Mouse (Mus musculus) ES-E14 (cell line): ENCODE results near the gene Cpne8. TPM values are rescaled to one million over a fixed set of nuclear protein-coding genes. Genes with fewer than 3 reads are reported as not detected.

Experiments
- DNase-seq: peaks from one replicate; pipeline ENCODE4 v3.0.0-alpha.2; 2013; ENCODE audit warnings: low read depth, low spot score
- H3K27ac ChIP-seq: 2 replicates; pipeline ENCODE4 v1.5.1; 2012; ENCODE audit warnings: low read depth, mild to moderate bottlenecking, low read length, moderate library complexity, mixed read lengths; ENCODE audit not compliant: poor library complexity, insufficient read depth, severe bottlenecking
- H3K36me3 ChIP-seq: 2 replicates; pipeline ENCODE4 v1.6.1; 2012; ENCODE audit warnings: mild to moderate bottlenecking, low read length, moderate library complexity, mixed read lengths; ENCODE audit not compliant: control insufficient read depth, poor library complexity, insufficient read depth, severe bottlenecking
- H3K4me1 ChIP-seq, 2 experiments: fragments of 150-350 bp in 1 of 2; sonication (generic) in 1 of 2; 2 replicates each; pipeline ENCODE4 v1.6.1; 2012; ENCODE audit warnings: low read length in 2 of 2, mild to moderate bottlenecking in 1 of 2, mixed read lengths in 1 of 2; ENCODE audit not compliant: control insufficient read depth in 2 of 2, insufficient read depth in 2 of 2, poor library complexity in 1 of 2
- H3K4me3 ChIP-seq, 2 experiments: fragments of 150-350 bp in 1 of 2; sonication (generic) in 1 of 2; 2 replicates each; pipeline ENCODE4 v1.5.1; 2012; ENCODE audit warnings: low read length in 2 of 2, low read depth in 1 of 2, mild to moderate bottlenecking in 1 of 2, mixed read lengths in 1 of 2; ENCODE audit not compliant: insufficient read depth in 1 of 2, poor library complexity in 1 of 2, severe bottlenecking in 1 of 2
- H3K9ac ChIP-seq: 2 replicates; pipeline ENCODE4 v1.6.1; 2012; ENCODE audit warnings: low read depth, mild to moderate bottlenecking, low read length, mixed read lengths; ENCODE audit not compliant: poor library complexity, insufficient read depth, severe bottlenecking
- H3K9me3 ChIP-seq: fragments of 150-350 bp; sonication (generic); 2 replicates; pipeline ENCODE4 v1.6.1; 2012; ENCODE audit warnings: low read depth, mild to moderate bottlenecking, low read length; ENCODE audit not compliant: control insufficient read depth, insufficient read depth
- CHD2 ChIP-seq: IDR thresholded peaks from 2 replicates; pipeline ENCODE4 v1.6.1; 2014; ENCODE audit warnings: mild to moderate bottlenecking, low read depth, low read length, inconsistent platforms
- HCFC1 ChIP-seq: IDR thresholded peaks from 2 replicates; pipeline ENCODE4 v1.6.1; 2012; ENCODE audit warnings: low read length, inconsistent platforms, borderline replicate concordance; ENCODE audit not compliant: insufficient read depth
- MAFK ChIP-seq: IDR thresholded peaks from 2 replicates; pipeline ENCODE4 v1.6.1; 2014; ENCODE audit warnings: mild to moderate bottlenecking, low read depth, low read length, inconsistent platforms; ENCODE audit not compliant: insufficient read depth
- ZC3H11A ChIP-seq: IDR thresholded peaks from 2 replicates; pipeline ENCODE4 v1.6.1; 2012; ENCODE audit warnings: low read depth, mild to moderate bottlenecking, inconsistent platforms, low read length, borderline replicate concordance
- ZNF384 ChIP-seq: IDR thresholded peaks from 2 replicates; pipeline ENCODE4 v1.6.1; 2012; ENCODE audit warnings: low read depth, low read length, inconsistent platforms
- in situ Hi-C, 2 experiments: fragments of 600-800 bp; cut with MboI; formaldehyde crosslinking; loops; one replicate each; pipeline ENCODE4 v1.15.1; 2025; ENCODE audit warnings: low sequenced_read_pairs in 2 of 2, inconsistent platforms in 1 of 2; ENCODE audit not compliant: unreplicated experiment in 2 of 2
- total RNA-seq: library from RNA; depleted of rRNA; stranded (reverse); fragments of 300-350 nt; gene quantifications from 2 replicates; pipeline ENCODE4 v1.2.3, GENCODE M21; 2012

Gene Cpne8
- total RNA-seq, 1 experiment, result 6.8 TPM

DNA sequence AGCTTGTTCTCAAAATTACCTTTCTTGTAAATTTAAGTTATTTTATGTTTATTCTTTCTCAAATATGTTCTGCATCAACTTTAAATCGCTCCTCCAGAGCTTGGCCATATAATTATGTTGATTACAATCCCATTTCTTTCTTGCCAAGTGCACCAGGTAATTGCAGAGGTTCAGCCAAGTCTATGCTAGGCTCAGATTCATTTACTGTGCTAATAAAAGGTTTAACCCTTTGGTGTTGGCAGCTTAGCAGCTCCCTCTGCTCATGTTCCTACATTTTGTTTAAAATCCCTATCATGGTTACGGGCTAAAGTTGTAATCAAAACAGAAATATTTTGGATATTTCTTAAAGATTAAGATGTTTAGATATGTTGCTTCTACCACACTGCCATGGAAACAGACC, 216.0 kb downstream of the Cpne8 start:
- DNase-seq, result no peak
- Histone ChIP-seq H3K4me1 (no peaks in the 10 kb centered on the region), H3K9me3 (no peaks in the 10 kb centered on the region), H3K4me3 (no peak overlapping the region), H3K27ac (no peak overlapping the region), H3K9ac (no peak overlapping the region), H3K36me3 (no peaks in the 10 kb centered on the region)
- TF ChIP-seq ZNF384 (no peak), HCFC1 (no peak), CHD2 (no peak), ZC3H11A (no peak), MAFK (no peak)
- in situ Hi-C loops, result no loop called here

DNA sequence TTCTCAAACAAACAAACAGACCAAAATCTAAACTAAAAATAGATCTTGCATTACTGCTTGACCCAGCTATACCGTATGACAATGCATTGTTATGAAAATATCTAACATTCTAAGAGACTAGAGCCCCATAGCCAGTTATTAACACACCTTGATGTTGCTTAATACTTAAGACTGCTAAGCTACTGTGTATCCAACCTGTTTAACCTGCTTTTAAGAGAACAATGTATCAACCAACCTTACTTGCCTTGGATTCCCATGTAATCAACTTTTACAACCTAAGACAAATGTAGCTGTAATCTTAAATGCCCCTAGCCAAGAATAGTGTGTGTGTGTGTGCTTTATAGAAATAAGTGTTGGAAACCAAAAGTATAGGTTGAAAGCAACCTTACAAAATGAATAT, 233.2 kb downstream of the Cpne8 start:
- H3K9me3 ChIP-seq, result no peaks in the 10 kb centered on the region
- no peak for DNase-seq
- in situ Hi-C loops, result no loop called here
- no peak overlapping the region for H3K4me3 ChIP-seq
- TF ChIP-seq ZC3H11A (no peak), ZNF384 (no peak), HCFC1 (no peak), CHD2 (no peak), MAFK (no peak)
- no peak overlapping the region for H3K9ac ChIP-seq
- H3K4me1 ChIP-seq, result no peaks in the 10 kb centered on the region
- no peaks in the 10 kb centered on the region for H3K36me3 ChIP-seq
- no peak overlapping the region for H3K27ac ChIP-seq
